Mouse (Mus musculus) B cell, adult 62 days (primary cell): Measurements from ENCODE around the gene Fhod1. TPM values are rescaled to one million over a fixed set of nuclear protein-coding genes. Genes with fewer than 3 reads are reported as not detected.

Experiments
- total RNA-seq: library from RNA; stranded (reverse); gene quantifications from 4 replicates; pipeline ENCODE4 v1.2.4, GENCODE M21; 2023

Gene Fhod1
- 31.0 to 37.3 TPM (median 34.9 TPM) in 4 replicates for total RNA-seq

GRCm38 (mm10) chr8:105347428-105348221, at the start of gene Fhod1:
Fhod1 (minus strand) TSS chr8:105347953.

GRCm38 (mm10) chr8:105373032-105373431, 25.3 kb upstream of the Fhod1 start, which contains the start of gene Plekhg4:
Plekhg4 (plus strand) TSS chr8:105373274.

GRCm38 (mm10) chr8:105348450-105349095, 820 bp upstream of the Fhod1 start, which contains the start of gene Slc9a5:
Slc9a5 (plus strand) TSS chr8:105348843.

GRCm38 (mm10) chr8:105326141-105326672, 21.5 kb downstream of the Fhod1 start, which contains the start of the genes Lrrc29 and Tmem208:
Lrrc29 (minus strand) TSS chr8:105326278.
Tmem208 (plus strand) TSS chr8:105326354.

GRCm38 (mm10) chr8:105305211-105306145, 42.3 kb downstream of the Fhod1 start, which contains the start of gene Elmo3:
Elmo3 (plus strand) TSS chr8:105305601.

GRCm38 (mm10) chr8:105297511-105298192, 50.1 kb downstream of the Fhod1 start, which contains the start of gene E2f4:
E2f4 (plus strand) TSS chr8:105297663.

GRCm38 (mm10) chr8:105295895-105296573, 51.7 kb downstream of the Fhod1 start, which contains the start of gene Exoc3l:
Exoc3l (minus strand) TSS chr8:105296101.

GRCm38 (mm10) chr8:105289805-105290460, 57.8 kb downstream of the Fhod1 start, which contains the start of gene 4931428F04Rik:
4931428F04Rik (minus strand) TSS chr8:105289864.

Other genes starting within 250 kb of the Fhod1 start
- gene Ces4a, start 216.2 kb downstream of the Fhod1 start, total RNA-seq = not detected in 4 replicates
- 87.1 to 101 TPM (median 95.3 TPM) in 4 replicates for gene Cbfb, start 177.3 kb downstream of the Fhod1 start, total RNA-seq
- 21.4 to 26.3 TPM (median 23.4 TPM) in 4 replicates for gene D230025D16Rik, start 122.8 kb downstream of the Fhod1 start, total RNA-seq
- 0.32 to 1.0 TPM (median 0.69 TPM) in 4 replicates for gene B3gnt9, start 92.8 kb downstream of the Fhod1 start, total RNA-seq
- gene Tradd, start 83.3 kb downstream of the Fhod1 start, total RNA-seq = 18.1 to 24.4 TPM (median 22.1 TPM) in 4 replicates
- 6.0 to 8.5 TPM (median 7.7 TPM) in 4 replicates for gene Fbxl8, start 83.3 kb downstream of the Fhod1 start, total RNA-seq
- gene Hsf4, start 78.2 kb downstream of the Fhod1 start, total RNA-seq = 0.33 to 1.2 TPM (median 0.77 TPM) in 4 replicates
- not detected in 4 replicates for gene Nol3, start 71.8 kb downstream of the Fhod1 start, total RNA-seq
- 5.1 to 7.3 TPM (median 6.5 TPM) in 4 replicates for gene 4931428F04Rik, start 58.1 kb downstream of the Fhod1 start, total RNA-seq
- gene Exoc3l, start 51.9 kb downstream of the Fhod1 start, total RNA-seq = 0.79 to 2.5 TPM (median 1.5 TPM) in 4 replicates
- 87.8 to 93.0 TPM (median 91.1 TPM) in 4 replicates for gene E2f4, start 50.3 kb downstream of the Fhod1 start, total RNA-seq
- 3.2 to 5.9 TPM (median 4.1 TPM) in 4 replicates for gene Elmo3, start 42.4 kb downstream of the Fhod1 start, total RNA-seq
- gene Lrrc29, start 21.7 kb downstream of the Fhod1 start, total RNA-seq = 6.0 to 7.9 TPM (median 7.3 TPM) in 4 replicates
- gene Tmem208, start 21.6 kb downstream of the Fhod1 start, total RNA-seq = 24.2 to 30.2 TPM (median 26.9 TPM) in 4 replicates
- 1.5 to 2.0 TPM (median 1.8 TPM) in 4 replicates for gene Slc9a5, start 890 bp upstream of the Fhod1 start, total RNA-seq
- gene Plekhg4, start 25.3 kb upstream of the Fhod1 start, total RNA-seq = not detected in 4 replicates
- not detected in 4 replicates for gene Kctd19, start 65.5 kb upstream of the Fhod1 start, total RNA-seq
- not detected in 4 replicates for gene Lrrc36, start 65.6 kb upstream of the Fhod1 start, total RNA-seq
- 0.48 to 1.0 TPM (median 0.79 TPM) in 3 of 4 replicates, not detected in the other for gene Tppp3, start 123.6 kb upstream of the Fhod1 start, total RNA-seq
- 2.7 to 5.8 TPM (median 3.9 TPM) in 4 replicates for gene Zdhhc1, start 148.9 kb upstream of the Fhod1 start, total RNA-seq
- gene Hsd11b2, start 170.8 kb upstream of the Fhod1 start, total RNA-seq = 0.32 TPM in 1 of 4 replicates, not detected in the others
- 111 to 118 TPM (median 113 TPM) in 4 replicates for gene Atp6v0d1, start 218.1 kb upstream of the Fhod1 start, total RNA-seq